Comparison of ENCODE assay signal across 24 mouse cellular contexts in genomic region chr15:77661841-77662240, GRCm38 (mm10). TPM values are rescaled to one million over a fixed set of nuclear protein-coding genes. Genes with fewer than 3 reads are reported as not detected.
"Had no signal": no experiment of that assay in that cellular context is flagged by ENCODE, and none has a peak within 500 bp of the region (broad histone marks: within the 10 kb centered on the region; RNA-seq: fewer than 3 reads in every experiment).

No protein-coding gene starts in this region.

RNA-seq across cellular contexts. Expression of gene Apol11b, which starts 18.8 kb away (rescaled TPM):
- total RNA-seq: gastrocnemius, postnatal 4 days; granulocyte monocyte progenitor cell, adult 5-6 weeks; layer of hippocampus, adult 2 months; layer of hippocampus, postnatal 25 days; left cerebral cortex, postnatal 14 days; left cerebral cortex, postnatal 36 days had no signal
- polyA plus RNA-seq: heart, embryonic 10.5 days; heart, embryonic 12.5 days; hindbrain, embryonic 10.5 days; hindbrain, embryonic 12.5 days; hindbrain, embryonic 14.5 days; hindbrain, embryonic 16.5 days; kidney, embryonic 14.5 days; limb, embryonic 10.5 days; limb, embryonic 12.5 days; limb, embryonic 14.5 days had no signal

RNA-seq across cellular contexts. Expression of gene Apol7e, which starts 36.8 kb away (rescaled TPM):
- total RNA-seq: gastrocnemius, adult 2 months; gastrocnemius, postnatal 10 days; heart, adult 8-10 months; heart, postnatal 25 days; layer of hippocampus, adult 2 months; layer of hippocampus, postnatal 10 days; layer of hippocampus, postnatal 25 days; left cerebral cortex, postnatal 36 days had no signal
- polyA plus RNA-seq: heart, embryonic 10.5 days; heart, embryonic 12.5 days; hindbrain, embryonic 10.5 days; hindbrain, embryonic 12.5 days; hindbrain, embryonic 14.5 days; hindbrain, embryonic 16.5 days; kidney, embryonic 14.5 days; kidney, embryonic 16.5 days; limb, embryonic 10.5 days; limb, embryonic 12.5 days; liver, embryonic 11.5 days; liver, embryonic 13.5 days had no signal
